Mouse (Mus musculus) adrenal gland (tissue): ENCODE results near the gene Vstm4.

ENCODE experiments used
- intact Hi-C: fragments of 180-260 bp; cut with DNase I; formaldehyde crosslinking; loops from one replicate; pipeline ENCODE4 v1.15.1; 2025

Vstm4 gene

GRCm38 (mm10) chr14:32858941-32859510, 2.5 kb downstream of the Vstm4 start:
- intact Hi-C loops: no loop called here

GRCm38 (mm10) chr14:32859831-32860569, 3.4 kb downstream of the Vstm4 start:
- intact Hi-C loops: no loop called here

GRCm38 (mm10) chr14:32861149-32861581, 4.6 kb downstream of the Vstm4 start:
- intact Hi-C loops: no loop called here

GRCm38 (mm10) chr14:32861656-32862055, 5.1 kb downstream of the Vstm4 start:
- intact Hi-C loops: no loop called here

- intact Hi-C loops: no loop called here
Observed at GRCm38 (mm10) chr14:32865331-32865730, 8.8 kb downstream of the Vstm4 start.

GRCm38 (mm10) chr14:32871963-32872362, 15.4 kb downstream of the Vstm4 start:
- intact Hi-C loops: no loop called here

GRCm38 (mm10) chr14:32877549-32877948, 21.0 kb downstream of the Vstm4 start:
- intact Hi-C loops: no loop called here

GRCm38 (mm10) chr14:32880332-32880731, 23.8 kb downstream of the Vstm4 start:
- intact Hi-C loops: no loop called here

GRCm38 (mm10) chr14:32881693-32882092, 25.1 kb downstream of the Vstm4 start:
- intact Hi-C loops: no loop called here

- intact Hi-C loops: no loop called here
Observed at GRCm38 (mm10) chr14:32888876-32889674, 32.5 kb downstream of the Vstm4 start.

- intact Hi-C loops: no loop called here
Observed at GRCm38 (mm10) chr14:32894341-32894853, 37.8 kb downstream of the Vstm4 start.

GRCm38 (mm10) chr14:32894878-32895277, 38.3 kb downstream of the Vstm4 start:
- intact Hi-C loops: no loop called here

- intact Hi-C loops: no loop called here
Observed at GRCm38 (mm10) chr14:32896896-32897295, 40.3 kb downstream of the Vstm4 start.

GRCm38 (mm10) chr14:32903203-32903602, 46.6 kb downstream of the Vstm4 start:
- intact Hi-C loops: no loop called here

- intact Hi-C loops: no loop called here
Observed at GRCm38 (mm10) chr14:32906545-32906944, 50.0 kb downstream of the Vstm4 start.

GRCm38 (mm10) chr14:32909112-32909511, 52.6 kb downstream of the Vstm4 start:
- intact Hi-C loops: no loop called here

GRCm38 (mm10) chr14:32911187-32911586, 54.6 kb downstream of the Vstm4 start:
- intact Hi-C loops: no loop called here

GRCm38 (mm10) chr14:32915360-32915759, 58.8 kb downstream of the Vstm4 start:
- intact Hi-C loops: no loop called here

GRCm38 (mm10) chr14:32917919-32918318, 61.4 kb downstream of the Vstm4 start:
- intact Hi-C loops: no loop called here

- intact Hi-C loops: no loop called here
Observed at GRCm38 (mm10) chr14:32923871-32924270, 67.3 kb downstream of the Vstm4 start.

- intact Hi-C loops: no loop called here
Observed at GRCm38 (mm10) chr14:32931709-32932108, 75.2 kb downstream of the Vstm4 start.

GRCm38 (mm10) chr14:32932220-32932619, 75.7 kb downstream of the Vstm4 start:
- intact Hi-C loops: no loop called here
